Mouse (Mus musculus): Measurements from ENCODE around the gene BC030499.

BC030499 gene

GRCm38 (mm10) chr11:78345801-78346200 is 55.2 kb downstream of the BC030499 start:
- DNase-seq (ENCODE audit: low spot score in 2 of 2): no peak
